Mouse (Mus musculus) CD4-positive, CD25-positive, alpha-beta regulatory T cell, adult 9 weeks (primary cell): Measurements from ENCODE around the gene Casp2. TPM values are rescaled to one million over a fixed set of nuclear protein-coding genes. Genes with fewer than 3 reads are reported as not detected.

Experiments used
- polyA plus RNA-seq: library from polyadenylated mRNA; unstranded; fragments of 100-300 nt; shearing (Covaris generic); gene quantifications from one replicate; pipeline ENCODE4 v1.2.1, GENCODE M21; 2017

Casp2 gene
- 79.9 TPM for polyA plus RNA-seq

DNA sequence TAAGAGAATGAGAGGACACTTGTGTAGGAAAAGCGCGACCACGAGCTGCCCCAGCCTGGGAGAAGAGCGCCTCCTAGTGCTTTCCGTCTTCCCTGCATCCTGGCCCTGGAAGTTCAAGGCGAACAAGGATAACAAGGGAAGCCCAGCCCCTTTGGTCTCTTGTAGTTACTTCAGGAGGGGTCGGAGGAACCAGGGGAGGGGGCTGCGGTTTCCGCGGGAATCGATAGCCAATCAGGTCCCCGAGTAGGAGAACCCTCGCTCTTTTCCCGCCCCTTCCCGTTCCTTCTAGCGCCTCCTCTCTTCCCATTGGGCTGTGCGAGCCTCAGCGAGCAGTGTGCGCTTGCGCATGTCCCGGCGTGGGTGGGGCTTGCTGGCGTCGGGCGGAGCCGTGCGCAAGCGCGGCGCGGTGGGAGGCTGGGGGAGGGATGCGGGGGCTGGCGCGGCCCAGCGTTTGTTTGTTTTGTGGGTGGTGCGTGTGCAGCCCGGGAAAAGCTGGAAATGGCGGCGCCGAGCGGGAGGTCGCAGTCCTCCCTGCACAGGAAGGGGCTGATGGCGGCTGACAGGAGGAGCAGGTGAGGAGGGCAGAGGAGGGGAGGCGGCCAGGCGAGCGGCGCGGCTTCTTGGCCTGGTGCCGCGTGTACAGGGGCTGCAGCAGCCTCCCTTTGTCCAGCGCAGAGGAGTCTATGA is at the start of gene Casp2:
Gene Casp2, plus strand, starts transcription at position 360 of the 687 bp plus-strand sequence.

DNA sequence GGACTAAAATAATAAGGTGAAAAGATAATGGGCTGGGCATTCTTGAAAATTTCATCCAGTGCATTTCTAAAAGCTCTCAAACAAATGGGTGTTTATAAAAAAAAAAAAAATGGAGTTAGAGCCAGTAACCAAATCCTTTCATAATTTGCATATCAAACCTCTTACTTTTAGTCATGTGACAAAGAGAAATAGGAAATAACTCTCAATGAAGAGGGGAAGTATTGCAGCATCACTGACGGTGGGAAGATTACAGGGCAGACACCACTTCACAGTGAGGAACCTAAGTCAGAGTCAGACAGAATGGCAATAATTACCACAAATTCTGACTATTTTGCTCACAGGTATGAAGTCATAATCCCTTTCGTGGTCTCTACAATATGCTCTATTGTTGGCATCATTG is 49.8 kb upstream of the Casp2 start, which contains the start of gene Tas2r144:
Gene Tas2r144, plus strand, starts transcription at position 301 of the 400 bp plus-strand sequence.

DNA sequence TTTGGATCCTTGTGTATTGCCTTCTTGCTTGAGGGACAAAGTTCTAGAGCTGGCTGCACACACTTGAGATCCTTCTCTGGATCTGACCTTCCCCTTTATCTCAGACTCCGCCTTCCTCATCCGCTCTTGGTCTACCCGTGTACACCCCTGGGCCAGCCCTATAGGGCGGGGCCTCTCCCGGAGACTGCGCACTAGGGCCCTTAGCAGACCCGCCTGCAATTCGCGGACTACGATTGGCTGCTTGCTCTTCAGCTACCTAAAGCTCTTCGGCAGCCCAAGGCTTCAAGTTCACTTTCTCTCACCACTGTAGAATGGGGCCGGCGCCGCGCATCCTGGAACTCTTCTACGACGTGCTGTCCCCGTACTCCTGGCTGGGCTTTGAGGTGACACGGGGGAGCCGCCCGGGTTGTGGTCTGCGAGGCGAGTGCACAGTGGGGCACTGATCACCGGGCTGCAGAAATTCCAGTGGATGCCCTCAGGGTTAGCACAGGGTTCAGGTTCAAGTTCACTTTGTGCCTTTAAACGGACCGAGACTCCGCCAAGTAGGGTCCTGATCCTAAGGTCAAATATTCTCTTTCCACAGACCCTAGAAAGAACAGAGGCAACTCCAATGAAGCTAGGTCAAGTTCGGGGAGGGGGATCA is 19.0 kb upstream of the Casp2 start, which contains the start of gene Gstk1:
Gene Gstk1, plus strand, starts transcription at position 225 of the 643 bp plus-strand sequence.

DNA sequence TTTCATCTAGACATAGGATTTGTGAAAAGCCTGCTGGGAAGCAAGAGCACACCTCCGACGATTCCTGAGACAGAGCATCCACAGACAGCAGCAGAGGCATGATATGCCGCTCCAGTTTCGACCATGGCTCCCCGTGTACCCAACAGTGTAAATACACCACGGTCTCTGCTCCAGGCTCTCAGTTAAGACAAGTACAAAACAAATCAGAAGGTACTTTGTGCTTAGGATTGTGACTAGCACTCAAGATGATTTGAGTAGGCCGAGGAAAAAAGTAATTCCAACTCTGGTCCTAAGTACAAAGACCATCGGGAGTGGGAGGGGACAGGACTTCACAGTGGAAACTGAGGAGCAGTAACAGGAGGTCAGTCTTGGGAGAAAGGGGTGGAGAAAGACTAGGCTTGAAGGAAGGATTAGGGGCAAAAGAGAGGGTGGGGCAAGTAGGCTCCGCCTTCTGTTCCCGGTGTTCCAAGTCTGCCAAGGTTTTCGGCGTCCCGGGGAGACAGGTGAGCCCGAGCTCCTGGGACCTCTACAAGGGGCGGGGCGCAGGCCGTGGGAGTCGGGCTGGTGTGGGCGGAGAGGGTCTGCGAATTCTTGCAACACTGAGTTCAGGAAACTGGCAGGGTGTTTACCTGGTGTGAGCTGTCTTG is 3.1 kb upstream of the Casp2 start, which contains the start of gene Tmem139:
Gene Tmem139, plus strand, starts transcription at position 447 of the 647 bp plus-strand sequence.

DNA sequence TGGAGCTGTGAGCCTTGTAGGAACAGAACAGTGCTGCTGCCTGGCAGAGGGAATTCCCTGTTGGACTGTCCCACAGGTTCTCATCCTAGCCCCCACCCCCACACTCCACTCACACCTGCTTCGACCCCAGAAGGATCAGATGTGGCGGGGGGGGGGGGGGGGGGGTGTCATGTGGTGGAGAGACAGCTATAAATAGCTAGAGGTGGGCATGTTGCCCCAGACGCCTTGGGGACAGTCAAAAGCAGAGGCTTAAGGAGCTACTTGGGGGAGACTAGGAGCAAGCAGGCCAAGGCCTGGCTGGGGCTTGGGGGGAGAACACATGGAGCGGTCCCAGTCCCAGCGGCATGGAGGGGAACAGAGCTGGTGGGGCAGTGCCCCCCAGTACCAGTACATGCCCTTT is 21.7 kb downstream of the Casp2 start, which contains the start of gene Clcn1:
Gene Clcn1, plus strand, starts transcription at position 238 of the 400 bp plus-strand sequence.

DNA sequence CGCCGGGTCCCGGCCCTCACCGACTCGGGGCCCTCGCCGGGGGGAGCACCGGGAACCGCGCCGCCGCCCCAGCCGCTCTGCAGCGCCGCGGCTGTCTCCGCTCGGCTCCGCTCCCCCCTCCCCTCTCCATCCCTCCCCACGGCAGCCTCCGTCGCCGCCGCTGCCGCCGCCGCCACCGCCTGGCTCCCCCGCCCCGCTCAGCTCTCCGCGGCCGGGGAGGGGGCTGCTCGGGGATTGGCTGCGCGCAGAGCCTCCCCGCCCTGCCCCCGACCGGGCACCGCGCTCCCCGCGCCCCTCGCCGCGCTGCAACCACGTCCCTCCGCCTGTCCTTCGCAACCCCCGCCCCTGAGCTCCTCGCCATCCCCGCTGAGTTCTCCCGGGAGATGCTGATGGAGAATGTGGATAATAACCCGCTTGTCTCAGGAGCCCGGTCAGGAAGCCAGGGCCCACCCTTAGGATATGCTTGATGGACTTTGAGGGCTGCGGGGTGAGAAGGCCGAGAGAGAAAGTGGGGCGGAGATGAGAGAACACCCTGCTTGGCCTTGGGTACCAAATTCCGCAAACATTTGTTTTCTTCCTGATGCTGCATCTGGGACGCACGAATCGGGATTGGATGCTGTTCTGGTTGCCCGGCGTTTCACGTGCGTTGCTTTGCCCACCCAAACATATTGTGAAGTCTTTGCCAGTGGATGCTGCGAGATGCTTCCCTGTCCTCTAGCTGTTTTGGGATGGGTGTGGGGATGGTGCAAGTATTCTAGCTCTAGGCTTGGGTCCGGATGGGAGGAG is 59.9 kb downstream of the Casp2 start, which contains the start of gene Fam131b:
Gene Fam131b, minus strand, starts transcription at position 162 of the 786 bp plus-strand sequence.

Other genes with a start within 250 kb of the Casp2 start
- gene Sva, start 226.6 kb upstream of the Casp2 start, polyA plus RNA-seq = not detected
- not detected for gene Tas2r139, start 124.0 kb upstream of the Casp2 start, polyA plus RNA-seq
- not detected for gene Tas2r144, start 49.7 kb upstream of the Casp2 start, polyA plus RNA-seq
- gene Gstk1, start 19.1 kb upstream of the Casp2 start, polyA plus RNA-seq = 15.6 TPM
- gene Tmem139, start 3.0 kb upstream of the Casp2 start, polyA plus RNA-seq = not detected
- not detected for gene Clcn1, start 21.7 kb downstream of the Casp2 start, polyA plus RNA-seq
- gene Fam131b, start 59.7 kb downstream of the Casp2 start, polyA plus RNA-seq = not detected
- 53.3 TPM for gene Zyx, start 84.6 kb downstream of the Casp2 start, polyA plus RNA-seq
- gene Epha1, start 108.3 kb downstream of the Casp2 start, polyA plus RNA-seq = 0.21 TPM
- not detected for gene Tas2r143, start 135.3 kb downstream of the Casp2 start, polyA plus RNA-seq
- not detected for gene Tas2r135, start 140.4 kb downstream of the Casp2 start, polyA plus RNA-seq
- not detected for gene Tas2r126, start 169.6 kb downstream of the Casp2 start, polyA plus RNA-seq
- gene Olfr458, start 200.2 kb downstream of the Casp2 start, polyA plus RNA-seq = not detected
- gene Olfr457, start 211.3 kb downstream of the Casp2 start, polyA plus RNA-seq = not detected
- not detected for gene Olfr456, start 222.2 kb downstream of the Casp2 start, polyA plus RNA-seq